Comparison of ENCODE assay signal across 8 mouse cellular contexts in the genomic region with DNA sequence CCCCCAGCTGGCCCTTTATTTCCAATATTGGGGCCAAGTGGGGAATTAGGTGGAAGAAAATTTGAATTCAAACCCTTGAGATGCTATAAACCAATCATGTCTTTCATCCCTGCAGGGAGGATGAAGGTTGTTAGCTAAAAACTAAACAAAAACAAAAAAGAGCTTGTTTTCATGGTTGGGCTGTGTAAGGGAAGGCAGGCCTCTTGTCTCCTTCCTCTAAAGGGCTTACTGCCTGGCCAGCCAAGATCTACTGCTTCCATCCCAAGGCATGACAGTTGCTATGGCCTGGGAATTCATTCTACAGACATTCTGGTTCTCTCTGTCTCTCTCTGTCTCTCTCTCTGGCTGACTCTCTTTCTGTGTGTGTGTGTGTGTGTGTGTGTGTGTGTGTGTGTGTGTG. TPM values are rescaled to one million over a fixed set of nuclear protein-coding genes. Genes with fewer than 3 reads are reported as not detected.
DNase-seq lines count a peak whose midpoint lies in the region; ATAC-seq and TF ChIP-seq lines count a peak whose summit lies in the region.

No protein-coding gene starts in this region.

- H3K27me3 ChIP-seq in cerebellum, adult 2 months (ENCODE audit: control insufficient read depth, insufficient read depth, low read length), result no peaks in the 10 kb centered on the region
- H3K27me3 ChIP-seq in megakaryocyte, embryonic 14.5 days (replicated peaks), result no peaks in the 10 kb centered on the region
- 0 out of 2 replicates have a peak, but pooled peaks cover 3% of the 10 kb centered on the region for H3K27me3 ChIP-seq in liver, embryonic 14.5 days (ENCODE audit: control insufficient read depth, insufficient read depth, low read length)
- no peaks in the 10 kb centered on the region for H3K27me3 ChIP-seq in stomach, postnatal 0 days (ENCODE audit: control insufficient read depth, insufficient read depth, low read length)

- peak overlapping the region; percentile 20 for H3K4me3 ChIP-seq in cerebellum, adult 2 months (replicated peaks; ENCODE audit: insufficient read depth, low read depth, low read length)
- peak overlapping the region; percentile 98 for H3K4me3 ChIP-seq in megakaryocyte, embryonic 14.5 days (replicated peaks)
- H3K4me3 ChIP-seq in liver, embryonic 14.5 days (ENCODE audit: insufficient read depth in 1 of 2, low read depth in 2 of 2, low read length in 2 of 2), result peak overlapping the region; percentile 77 to 85
- peak overlapping the region; percentile 82 for H3K4me3 ChIP-seq in stomach, postnatal 0 days (ENCODE audit: low read depth, low read length)

- H3K9me3 ChIP-seq in megakaryocyte, embryonic 14.5 days, result no peaks in the 10 kb centered on the region
- no peaks in the 10 kb centered on the region for H3K9me3 ChIP-seq in liver, embryonic 14.5 days (ENCODE audit: control insufficient read depth, low read length)
- no peaks in the 10 kb centered on the region for H3K9me3 ChIP-seq in stomach, postnatal 0 days (ENCODE audit: control insufficient read depth, low read length)

- H3K4me1 ChIP-seq in cerebellum, adult 2 months (ENCODE audit: control insufficient read depth, insufficient read depth, low read length), result no peaks in the 10 kb centered on the region
- peaks cover 56% of the 10 kb centered on the region for H3K4me1 ChIP-seq in megakaryocyte, embryonic 14.5 days
- peaks cover 14 to 27% of the 10 kb centered on the region in 2 experiments for H3K4me1 ChIP-seq in liver, embryonic 14.5 days (replicated peaks; ENCODE audit: control insufficient read depth in 2 of 2, insufficient read depth in 2 of 2, low read length in 1 of 2)
- H3K4me1 ChIP-seq in stomach, postnatal 0 days (replicated peaks; ENCODE audit: control insufficient read depth, insufficient read depth), result no peaks in the 10 kb centered on the region

- no peak for DNase-seq in cerebellum, adult 2 months
- no peak for DNase-seq in cerebellum, adult 9-11 months
- DNase-seq in liver, embryonic 14.5 days (ENCODE audit: low read depth in 3 of 3, low spot score in 3 of 3), result no peak
- no peak for DNase-seq in stomach, postnatal 0 days (ENCODE audit: low spot score)
- DNase-seq in frontal cortex, postnatal 10 days (ENCODE audit: low spot score in 2 of 2), result no peak

- no peak for TF ChIP-seq EP300 in liver, embryonic 14.5 days (IDR thresholded peaks at IDR 0.05; ENCODE audit: low read depth)
- TF ChIP-seq EP300 in stomach, postnatal 0 days (optimal IDR thresholded peaks at IDR 0.05), result no peak

- H3K27ac ChIP-seq in cerebellum, adult 2 months (ENCODE audit: insufficient read depth, low read length), result no peak overlapping the region
- peak overlapping the region; percentile 71 for H3K27ac ChIP-seq in liver, embryonic 14.5 days
- H3K27ac ChIP-seq in stomach, postnatal 0 days (replicated peaks), result no peak overlapping the region

- TF ChIP-seq CTCF in cerebellum, adult 2 months (IDR thresholded peaks at IDR 0.05; ENCODE audit: borderline replicate concordance, insufficient read depth, low read depth, low read length), result no peak
- TF ChIP-seq CTCF in liver, embryonic 14.5 days (IDR thresholded peaks at IDR 0.05; ENCODE audit: low read depth), result no peak
- TF ChIP-seq CTCF in stomach, postnatal 0 days (IDR thresholded peaks at IDR 0.05; ENCODE audit: low read depth), result no peak

- H3K4me2 ChIP-seq in liver, embryonic 14.5 days (ENCODE audit: low read depth), result peak overlapping the region; percentile 82
- peak overlapping the region; percentile 97 for H3K4me2 ChIP-seq in stomach, postnatal 0 days (replicated peaks; ENCODE audit: low read depth)

- H3K36me3 ChIP-seq in megakaryocyte, embryonic 14.5 days (replicated peaks; ENCODE audit: low read length), result peaks cover 45% of the 10 kb centered on the region
- peaks cover 19% of the 10 kb centered on the region for H3K36me3 ChIP-seq in liver, embryonic 14.5 days (replicated peaks; ENCODE audit: control insufficient read depth, insufficient read depth, low read depth)
- H3K36me3 ChIP-seq in stomach, postnatal 0 days (ENCODE audit: control insufficient read depth, insufficient read depth, low read length), result no peaks in the 10 kb centered on the region

- H3K9ac ChIP-seq in liver, embryonic 14.5 days (replicated peaks), result peak overlapping the region; percentile 95
- H3K9ac ChIP-seq in stomach, postnatal 0 days (ENCODE audit: low read length), result no peak overlapping the region

- TF ChIP-seq POLR2A in cerebellum, adult 2 months (IDR thresholded peaks at IDR 0.05; ENCODE audit: borderline replicate concordance, insufficient read depth, low read length), result no peak

- no peak for ATAC-seq in megakaryocyte, adult 5-6 weeks (ENCODE audit: poor library complexity, severe bottlenecking)
- no peak for ATAC-seq in liver, embryonic 14.5 days (ENCODE audit: insufficient read depth)
- no peak for ATAC-seq in stomach, postnatal 0 days (ENCODE audit: low FRiP score, low TSS enrichment)
- ATAC-seq in cerebellum, adult (ENCODE audit: insufficient number of reproducible peaks, low FRiP score, low TSS enrichment), result no peak

RNA-seq across cellular contexts. Expression of a gene that starts 1.7 kb away (rescaled TPM):
- 55.8 and 65.3 TPM in 2 replicates for polyA plus RNA-seq in cerebellum, adult 2 months (2012; rRNA removed)
- 13.5 and 14.1 TPM in 2 replicates for polyA plus RNA-seq in megakaryocyte, embryonic 14.5 days (2012; ENCODE audit: insufficient read depth, low replicate concordance)
- 107 and 122 TPM in 2 replicates for total RNA-seq in megakaryocyte, adult 5-6 weeks (2015)
- total RNA-seq in megakaryocyte, adult 5-6 weeks (2017), result 95.1 and 116 TPM in 2 replicates
- 16.7 and 17.0 TPM in 2 replicates for polyA plus RNA-seq in liver, embryonic 14.5 days (2012; rRNA removed)
- 21.2 and 23.9 TPM in 2 replicates for polyA plus RNA-seq in liver, embryonic 14.5 days (2014; fragmentation: Nextera tagmentation; extraction: Ambion mirVana)
- 36.9 and 40.7 TPM in 2 replicates for polyA plus RNA-seq in stomach, postnatal 0 days (2015; fragmentation: Nextera tagmentation; extraction: Ambion mirVana)

Comparison
In these comparisons a context has a peak if more than half of its experiments do, and no peak if none do; other contexts are left out.
1. H3K4me3 ChIP-seq: peak in every context shown above with its lines; median percentile 98 in megakaryocyte, embryonic 14.5 days; 82 in stomach, postnatal 0 days; 81 in liver, embryonic 14.5 days; 20 in cerebellum, adult 2 months.